Mouse (Mus musculus) stomach, postnatal 0 days (tissue): ENCODE results near the gene Cadps2. TPM values are rescaled to one million over a fixed set of nuclear protein-coding genes. Genes with fewer than 3 reads are reported as not detected.

ENCODE experiments used
- ATAC-seq: fragments of 200-750 bp; cut with Nextera tagmentation; 2 replicates; pipeline ENCODE4 v1.8.0; 2017; ENCODE audit not compliant: low FRiP score, low TSS enrichment
- DNase-seq: peaks from one replicate; pipeline ENCODE4 v3.0.0-alpha.2; 2016; ENCODE audit warnings: low spot score
- H3K27ac ChIP-seq: fragments of 300-500 bp; sonication (generic); replicated peaks from 2 replicates; pipeline ENCODE4 v1.5.1; 2014; ENCODE audit warnings: mild to moderate bottlenecking, control low read depth
- H3K27me3 ChIP-seq: fragments of 300-500 bp; sonication (generic); 2 replicates; pipeline ENCODE4 v1.6.1; 2014; ENCODE audit warnings: low read length; ENCODE audit not compliant: control insufficient read depth, insufficient read depth
- H3K36me3 ChIP-seq: fragments of 300-500 bp; sonication (generic); 2 replicates; pipeline ENCODE4 v1.6.1; 2014; ENCODE audit warnings: low read length, mixed read lengths; ENCODE audit not compliant: control insufficient read depth, insufficient read depth
- H3K4me1 ChIP-seq: fragments of 300-500 bp; sonication (generic); replicated peaks from 2 replicates; pipeline ENCODE4 v1.6.1; 2014; ENCODE audit warnings: antibody characterized with exemption; ENCODE audit not compliant: control insufficient read depth, insufficient read depth
- H3K4me2 ChIP-seq: fragments of 300-500 bp; sonication (generic); replicated peaks from 2 replicates; pipeline ENCODE4 v1.6.1; 2014; ENCODE audit warnings: low read depth, mild to moderate bottlenecking, control low read depth, moderate library complexity
- H3K4me3 ChIP-seq: fragments of 300-500 bp; sonication (generic); 2 replicates; pipeline ENCODE4 v1.5.1; 2014; ENCODE audit warnings: low read depth, low read length, control low read depth
- H3K9ac ChIP-seq: fragments of 300-500 bp; sonication (generic); 2 replicates; pipeline ENCODE4 v1.6.1; 2014; ENCODE audit warnings: mild to moderate bottlenecking, low read length, control low read depth, mixed read lengths
- H3K9me3 ChIP-seq: fragments of 300-500 bp; sonication (generic); 2 replicates; pipeline ENCODE4 v1.6.1; 2016; ENCODE audit warnings: low read length; ENCODE audit not compliant: control insufficient read depth
- CTCF ChIP-seq: IDR thresholded peaks from 2 replicates; pipeline ENCODE4 v1.5.1; 2016; ENCODE audit warnings: antibody characterized with exemption, low read depth, mild to moderate bottlenecking, moderate library complexity
- EP300 ChIP-seq: optimal IDR thresholded peaks from 2 replicates; pipeline ENCODE3; 2016; ENCODE audit warnings: antibody characterized with exemption
- WGBS: fragments of 180-500 bp; shearing (Covaris S2); extraction: QIAGEN DNeasy Blood & Tissue Kit; methylation state at CpG from one replicate; pipeline ENCODE4 v1.1.7; 2014; 5-methylcytosine and 5-hydroxymethylcytosine counted together
- polyA plus RNA-seq: library from polyadenylated mRNA; unstranded; fragments of >200 nt; fragmentation: Nextera tagmentation; extraction: Ambion mirVana; gene quantifications from 2 replicates; pipeline ENCODE4 v1.2.1, GENCODE M21; 2015

Gene Cadps2
- polyA plus RNA-seq, 1 experiment from 2014 or later: 4.8 TPM

DNA sequence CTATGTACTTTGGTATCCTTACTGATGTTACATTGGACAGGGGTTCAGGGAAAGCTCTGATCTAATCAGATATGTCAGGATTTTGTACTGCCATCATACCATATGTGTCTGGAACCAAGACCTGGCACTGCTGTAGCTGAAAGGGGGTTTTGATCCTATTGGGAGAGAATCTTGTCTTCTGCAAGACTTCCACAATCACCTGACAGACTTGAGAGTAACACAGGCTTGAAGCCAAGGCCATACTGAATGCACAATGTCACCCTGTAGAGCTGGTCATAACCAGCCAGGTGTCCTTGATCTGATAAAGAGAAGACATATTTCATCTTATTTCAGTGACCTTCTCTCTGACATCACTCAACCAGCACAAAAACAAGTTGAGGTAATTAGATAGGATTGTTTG lies 30.8 kb upstream of the Cadps2 start:
- H3K4me2 ChIP-seq: no peak overlapping the region
- H3K36me3 ChIP-seq: no peaks in the 10 kb centered on the region
- no peak overlapping the region for H3K9ac ChIP-seq
- no peak overlapping the region for H3K4me3 ChIP-seq
- no peak for ATAC-seq
- no peaks in the 10 kb centered on the region for H3K4me1 ChIP-seq
- TF ChIP-seq CTCF (no peak), EP300 (no peak)
- DNase-seq: no peak
- H3K27me3 ChIP-seq: no peaks in the 10 kb centered on the region
- H3K27ac ChIP-seq: no peak overlapping the region
- H3K9me3 ChIP-seq: no peaks in the 10 kb centered on the region

DNA sequence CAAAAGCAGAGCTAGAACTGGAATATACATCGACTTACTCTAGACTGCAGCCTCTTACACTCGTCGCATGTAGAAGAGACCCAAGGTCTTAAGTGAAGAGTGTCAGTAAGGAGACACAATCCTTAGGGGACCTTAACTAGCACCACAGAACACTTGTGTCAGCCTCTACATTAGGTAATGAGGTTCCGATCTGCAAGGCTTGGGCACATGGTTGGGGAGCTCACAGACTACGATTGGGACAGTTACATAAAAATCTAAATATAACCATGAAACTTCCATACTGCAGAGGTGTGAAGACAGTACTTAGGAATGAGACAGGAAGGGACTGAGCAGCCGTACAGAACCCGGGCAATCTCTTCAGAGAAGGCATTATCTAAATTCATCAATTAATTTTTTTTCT lies 27.1 kb upstream of the Cadps2 start:
- DNase-seq (no peak), ATAC-seq (no peak)
- no peaks in the 10 kb centered on the region for H3K27me3 ChIP-seq
- no peaks in the 10 kb centered on the region for H3K9me3 ChIP-seq
- H3K4me3 ChIP-seq: no peak overlapping the region
- H3K4me2 ChIP-seq: no peak overlapping the region
- no peak overlapping the region for H3K9ac ChIP-seq
- no peaks in the 10 kb centered on the region for H3K4me1 ChIP-seq
- no peaks in the 10 kb centered on the region for H3K36me3 ChIP-seq
- no peak overlapping the region for H3K27ac ChIP-seq
- TF ChIP-seq CTCF (no peak), EP300 (no peak)
- WGBS: 87% methylated on average over 7 of the region's 7 CpGs

DNA sequence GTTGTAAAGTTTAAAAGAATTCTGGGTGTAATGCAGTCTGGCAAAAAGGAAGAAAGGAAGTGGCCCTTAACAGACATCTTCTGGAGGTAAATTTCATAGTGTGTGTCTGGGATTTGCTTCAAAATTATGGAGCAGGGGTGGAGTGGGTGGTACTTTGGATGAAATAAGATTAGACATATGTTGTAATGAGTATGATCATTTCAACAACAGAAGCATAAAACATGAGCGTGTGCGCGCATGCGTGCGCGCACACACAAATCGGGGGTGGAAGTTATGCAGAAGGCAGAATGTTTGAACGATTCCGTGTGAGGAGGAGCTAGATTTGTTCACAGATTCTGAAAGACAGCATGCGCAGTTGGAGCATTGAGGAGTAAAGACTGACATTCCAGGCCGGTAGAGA lies 14.2 kb upstream of the Cadps2 start:
- H3K4me2 ChIP-seq: no peak overlapping the region
- WGBS: 92% methylated on average over 11 of the region's 11 CpGs
- H3K9me3 ChIP-seq: no peaks in the 10 kb centered on the region
- no peak overlapping the region for H3K9ac ChIP-seq
- H3K27ac ChIP-seq: no peak overlapping the region
- H3K36me3 ChIP-seq: no peaks in the 10 kb centered on the region
- DNase-seq (no peak), ATAC-seq (no peak)
- no peak for TF ChIP-seq CTCF
- TF ChIP-seq EP300: no peak
- H3K27me3 ChIP-seq: no peaks in the 10 kb centered on the region
- no peak overlapping the region for H3K4me3 ChIP-seq
- no peaks in the 10 kb centered on the region for H3K4me1 ChIP-seq

DNA sequence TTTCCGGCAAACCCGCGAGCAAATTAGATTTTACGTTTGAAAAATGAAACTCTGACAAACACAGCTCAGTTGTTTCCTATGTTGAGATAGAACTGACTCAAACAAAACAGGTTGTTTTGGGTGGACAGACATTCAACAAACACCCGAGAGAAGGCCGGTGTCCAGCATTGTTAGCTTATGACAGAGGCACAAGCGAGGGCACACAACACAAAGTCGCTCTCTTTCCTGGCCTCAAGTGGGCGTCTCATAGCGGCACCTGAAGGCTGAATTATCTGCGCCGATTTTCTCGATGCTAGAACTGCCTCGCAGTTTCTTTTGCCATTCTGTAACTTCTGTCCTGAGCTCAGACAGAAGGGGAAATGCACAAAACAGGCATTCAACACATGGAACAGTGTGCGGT lies 780 bp upstream of the Cadps2 start:
- H3K9ac ChIP-seq: peak overlapping the region; percentile 78; the same call in 1 of the 2 replicates
- no peaks in the 10 kb centered on the region for H3K4me1 ChIP-seq
- WGBS: 1% methylated on average over 15 of the region's 15 CpGs

DNA sequence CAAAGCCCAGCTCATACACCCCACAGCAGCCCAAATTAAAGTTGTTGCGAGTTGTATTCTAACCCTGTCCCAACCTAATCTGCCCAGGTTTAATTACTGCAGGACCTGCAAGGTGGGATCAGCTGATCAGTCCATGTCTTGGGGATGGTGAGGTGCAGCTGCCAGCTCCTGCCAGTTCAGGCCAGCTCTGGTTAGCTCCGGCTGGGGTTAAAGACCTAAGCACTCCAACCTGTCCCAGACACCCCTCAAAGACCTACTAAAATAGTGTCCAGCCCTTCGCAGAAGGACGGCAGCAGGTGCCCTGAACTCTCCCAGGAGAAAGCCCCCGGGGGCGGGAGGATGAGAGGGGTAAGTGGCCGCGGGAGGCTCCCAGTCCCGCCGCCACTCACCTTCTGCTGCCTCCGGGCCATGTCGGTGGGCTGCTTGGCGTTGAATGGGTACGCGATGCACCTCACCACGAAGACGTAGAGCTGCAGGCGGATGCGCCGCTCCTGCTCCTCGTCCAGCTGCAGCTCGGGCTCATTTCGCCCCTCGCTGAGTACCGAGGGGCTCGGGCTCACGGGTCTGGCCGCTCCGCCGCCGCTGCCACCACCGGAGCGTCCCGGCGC lies 716 bp downstream of the Cadps2 start:
- H3K4me3 ChIP-seq: peak overlapping the region; percentile 79
- no peak for TF ChIP-seq EP300
- no peak for TF ChIP-seq CTCF
- no peaks in the 10 kb centered on the region for H3K36me3 ChIP-seq
- no peaks in the 10 kb centered on the region for H3K9me3 ChIP-seq
- DNase-seq: peak; percentile 47
- H3K4me1 ChIP-seq: no peaks in the 10 kb centered on the region
- 4% methylated on average over 20 of the region's 35 CpGs for WGBS
- ATAC-seq: peak; percentile 67
- peak overlapping the region; percentile 78 for H3K9ac ChIP-seq
- H3K27ac ChIP-seq: peak overlapping the region; percentile 80
- peak overlapping the region; percentile 89 for H3K4me2 ChIP-seq
- no peaks in the 10 kb centered on the region; the same call in 1 of the 2 replicates for H3K27me3 ChIP-seq

More for the DNA sequence above, 780 bp upstream of the Cadps2 start:
- peak; percentile 27; the same call in 1 of the 2 replicates for ATAC-seq
- H3K36me3 ChIP-seq: no peaks in the 10 kb centered on the region
- DNase-seq: peak; percentile 50
- no peaks in the 10 kb centered on the region; the same call in 1 of the 2 replicates for H3K27me3 ChIP-seq
- no peak overlapping the region for H3K27ac ChIP-seq
- H3K4me3 ChIP-seq: peak overlapping the region; percentile 79
- no peaks in the 10 kb centered on the region for H3K9me3 ChIP-seq
- TF ChIP-seq CTCF (peak; percentile 54), EP300 (no peak)
- H3K4me2 ChIP-seq: peak overlapping the region; percentile 89

DNA sequence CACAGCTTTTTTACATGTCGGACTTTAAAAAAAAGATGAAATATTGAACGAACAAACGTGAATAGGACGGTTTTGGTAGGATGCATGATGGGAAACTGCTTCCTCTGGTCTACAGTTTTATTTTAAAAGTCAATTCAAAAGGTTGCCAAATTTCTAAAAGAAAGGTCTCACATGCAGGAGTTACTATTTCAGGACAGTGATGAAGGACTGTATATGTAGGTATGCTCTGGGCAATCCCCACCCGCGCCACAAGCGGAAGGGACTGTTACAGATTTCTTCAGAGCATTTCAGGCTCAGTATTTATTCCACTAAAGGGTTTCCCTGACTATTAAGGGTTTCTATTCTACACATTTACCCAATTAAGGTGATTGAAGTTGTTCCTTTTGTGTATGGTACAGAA lies 1.6 kb downstream of the Cadps2 start:
- H3K9ac ChIP-seq: no peak overlapping the region
- DNase-seq (no peak), ATAC-seq (no peak)
- H3K4me3 ChIP-seq: peak overlapping the region; percentile 79; the same call in 1 of the 2 replicates
- no peaks in the 10 kb centered on the region for H3K9me3 ChIP-seq
- peak overlapping the region; percentile 89; the same call in 1 of the 2 replicates for H3K4me2 ChIP-seq
- H3K27me3 ChIP-seq: no peaks in the 10 kb centered on the region; the same call in 1 of the 2 replicates
- no peak for TF ChIP-seq EP300
- TF ChIP-seq CTCF: no peak
- WGBS: 91% methylated on average over 7 of the region's 7 CpGs
- H3K4me1 ChIP-seq: no peaks in the 10 kb centered on the region
- H3K36me3 ChIP-seq: no peaks in the 10 kb centered on the region
- no peak overlapping the region for H3K27ac ChIP-seq
